Mouse (Mus musculus): Measurements from ENCODE around the gene Entpd5. TPM values are rescaled to one million over a fixed set of nuclear protein-coding genes. Genes with fewer than 3 reads are reported as not detected.
"Not testable (repeated sequence)": the region's sequence is repeated elsewhere in the genome, so short reads cannot be mapped to it uniquely, and the experiment has no call there.

The Entpd5 gene
- polyA plus RNA-seq, 1 experiment from 2014 or later = 20.1 TPM

DNA sequence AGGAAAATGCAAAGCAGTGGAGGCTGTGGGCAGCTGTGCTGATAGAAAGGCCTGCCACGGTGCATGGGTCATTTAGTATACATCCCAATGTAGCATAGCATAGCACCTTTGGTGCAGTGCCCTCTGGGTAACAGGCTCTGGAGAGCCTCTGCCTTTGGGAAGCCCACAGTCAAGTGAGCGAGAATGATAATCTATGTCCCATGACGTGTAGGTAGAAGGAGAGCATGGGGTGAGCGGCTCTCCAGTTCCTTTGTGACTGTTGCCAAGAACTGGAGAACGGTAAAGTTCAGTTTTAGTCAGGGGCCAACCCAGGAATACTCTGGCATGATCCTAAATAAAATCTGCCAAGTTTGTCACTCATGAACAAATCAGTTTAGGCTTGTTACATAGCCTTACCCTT lies 37.2 kb downstream of the Entpd5 start:
- Histone ChIP-seq H3K9ac (ENCODE audit: low read depth, low read length) (no peak overlapping the region), H3K27me3 (replicated peaks; ENCODE audit: control insufficient read depth, insufficient read depth, low read length) (no peaks in the 10 kb centered on the region), H3K4me2 (ENCODE audit: low read depth, low read length) (no peak overlapping the region), H3K9me3 (ENCODE audit: control insufficient read depth, low read length) (no peaks in the 10 kb centered on the region), H3K4me3 (ENCODE audit: low read depth, low read length) (no peak overlapping the region), H3K36me3 (ENCODE audit: control insufficient read depth, insufficient read depth, low read length) (peaks cover 83% of the 10 kb centered on the region), H3K4me1 (ENCODE audit: control insufficient read depth, insufficient read depth, low read length) (no peaks in the 10 kb centered on the region), H3K27ac (replicated peaks; ENCODE audit: low read depth, low read length) (no peak overlapping the region)
- WGBS = 95% methylated on average over 5 of the region's 5 CpGs
- DNase-seq (ENCODE audit: low spot score) (no peak), ATAC-seq (ENCODE audit: low read depth) (no peak)

DNA sequence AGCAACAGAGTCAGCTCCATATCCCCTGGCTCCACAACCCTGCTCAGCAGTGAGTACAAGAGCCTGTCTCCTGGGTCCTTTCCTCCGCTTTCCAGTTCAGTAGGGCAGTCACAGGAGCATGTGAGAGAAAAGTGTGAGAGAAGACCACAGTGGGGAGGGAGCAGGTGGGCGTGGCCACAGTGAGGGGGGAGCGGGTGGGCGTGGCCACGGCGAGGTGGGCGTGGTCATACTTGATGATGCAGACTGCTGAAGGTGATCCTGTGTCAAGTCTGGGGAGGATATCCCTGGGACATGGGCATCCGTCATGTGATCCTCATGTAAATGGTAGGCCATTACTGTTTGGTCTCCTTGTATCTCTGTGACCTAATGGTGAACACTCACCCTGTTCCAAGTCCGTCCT lies 41.9 kb downstream of the Entpd5 start:
- no peaks in the 10 kb centered on the region for H3K9me3 ChIP-seq (ENCODE audit: control insufficient read depth, low read length)
- no peaks in the 10 kb centered on the region for H3K27me3 ChIP-seq (replicated peaks; ENCODE audit: control insufficient read depth, insufficient read depth, low read length)
- peaks cover 7% of the 10 kb centered on the region for H3K4me1 ChIP-seq (ENCODE audit: control insufficient read depth, insufficient read depth, low read length)
- no peak overlapping the region for H3K4me2 ChIP-seq (ENCODE audit: low read depth, low read length)
- H3K36me3 ChIP-seq (ENCODE audit: control insufficient read depth, insufficient read depth, low read length) = peaks cover 51% of the 10 kb centered on the region
- H3K9ac ChIP-seq (ENCODE audit: low read depth, low read length) = no peak overlapping the region
- no peak for ATAC-seq (ENCODE audit: low read depth)
- H3K4me3 ChIP-seq (ENCODE audit: low read depth, low read length) = no peak overlapping the region
- no peak for DNase-seq (ENCODE audit: low spot score)
- 66% methylated on average over 9 of the region's 9 CpGs for WGBS
- H3K27ac ChIP-seq (replicated peaks; ENCODE audit: low read depth, low read length) = no peak overlapping the region

DNA sequence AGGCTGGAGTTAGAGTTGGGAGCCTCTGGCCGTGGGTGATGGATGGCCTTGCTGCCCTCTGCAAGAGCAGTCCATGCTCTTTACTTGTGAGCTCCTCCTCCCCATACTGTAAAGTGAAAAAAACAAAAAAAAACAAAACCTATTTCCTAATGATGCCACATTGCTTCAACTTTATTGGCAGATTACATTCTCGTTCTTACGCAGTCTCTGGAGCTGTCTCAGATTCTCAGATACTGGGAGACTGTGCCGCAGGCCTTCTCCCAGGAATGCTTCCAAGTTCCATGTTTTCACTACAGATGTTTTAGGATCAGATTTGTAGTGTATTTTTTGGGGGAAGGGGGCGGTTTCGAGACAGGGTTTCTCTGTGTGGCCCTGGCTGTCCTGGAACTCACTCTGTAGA lies 43.7 kb downstream of the Entpd5 start:
- Histone ChIP-seq H3K27me3 (replicated peaks; ENCODE audit: control insufficient read depth, insufficient read depth, low read length) (no peaks in the 10 kb centered on the region), H3K9me3 (ENCODE audit: control insufficient read depth, low read length) (no peaks in the 10 kb centered on the region), H3K4me3 (ENCODE audit: low read depth, low read length) (no peak overlapping the region), H3K4me1 (ENCODE audit: control insufficient read depth, insufficient read depth, low read length) (peaks cover 10% of the 10 kb centered on the region), H3K36me3 (ENCODE audit: control insufficient read depth, insufficient read depth, low read length) (peaks cover 32% of the 10 kb centered on the region), H3K9ac (ENCODE audit: low read depth, low read length) (no peak overlapping the region), H3K4me2 (ENCODE audit: low read depth, low read length) (no peak overlapping the region), H3K27ac (replicated peaks; ENCODE audit: low read depth, low read length) (no peak overlapping the region)
- WGBS = 93% methylated on average over 6 of the region's 6 CpGs
- DNase-seq (ENCODE audit: low spot score) (no peak), ATAC-seq (ENCODE audit: low read depth) (no peak)

DNA sequence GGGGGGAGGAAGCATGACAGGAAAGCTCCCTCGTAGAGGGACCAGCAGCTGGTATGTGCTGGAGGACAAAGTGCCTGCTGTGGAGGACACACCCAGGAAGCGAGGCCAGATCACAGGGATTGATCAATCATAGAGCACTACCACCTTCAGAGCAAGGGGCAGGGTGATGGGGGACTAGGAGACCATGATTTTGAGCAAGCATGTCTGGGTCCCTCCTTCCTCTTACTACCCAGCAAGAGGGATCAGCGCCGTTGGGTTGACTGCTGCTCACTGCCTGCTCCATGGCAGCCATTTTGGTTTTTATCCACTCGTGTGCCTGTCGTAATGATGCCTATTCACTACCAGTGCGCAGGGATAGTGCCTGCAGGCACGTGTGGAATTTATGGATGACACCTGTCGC lies 44.5 kb downstream of the Entpd5 start:
- Histone ChIP-seq H3K9ac (ENCODE audit: low read depth, low read length) (no peak overlapping the region), H3K27ac (replicated peaks; ENCODE audit: low read depth, low read length) (no peak overlapping the region), H3K4me2 (ENCODE audit: low read depth, low read length) (no peak overlapping the region), H3K36me3 (ENCODE audit: control insufficient read depth, insufficient read depth, low read length) (peaks cover 24% of the 10 kb centered on the region), H3K4me1 (ENCODE audit: control insufficient read depth, insufficient read depth, low read length) (peaks cover 10% of the 10 kb centered on the region), H3K4me3 (ENCODE audit: low read depth, low read length) (no peak overlapping the region), H3K9me3 (ENCODE audit: control insufficient read depth, low read length) (no peaks in the 10 kb centered on the region), H3K27me3 (replicated peaks; ENCODE audit: control insufficient read depth, insufficient read depth, low read length) (no peaks in the 10 kb centered on the region)
- DNase-seq (ENCODE audit: low spot score) (no peak), ATAC-seq (ENCODE audit: low read depth) (no peak)
- 85% methylated on average over 9 of the region's 9 CpGs for WGBS

DNA sequence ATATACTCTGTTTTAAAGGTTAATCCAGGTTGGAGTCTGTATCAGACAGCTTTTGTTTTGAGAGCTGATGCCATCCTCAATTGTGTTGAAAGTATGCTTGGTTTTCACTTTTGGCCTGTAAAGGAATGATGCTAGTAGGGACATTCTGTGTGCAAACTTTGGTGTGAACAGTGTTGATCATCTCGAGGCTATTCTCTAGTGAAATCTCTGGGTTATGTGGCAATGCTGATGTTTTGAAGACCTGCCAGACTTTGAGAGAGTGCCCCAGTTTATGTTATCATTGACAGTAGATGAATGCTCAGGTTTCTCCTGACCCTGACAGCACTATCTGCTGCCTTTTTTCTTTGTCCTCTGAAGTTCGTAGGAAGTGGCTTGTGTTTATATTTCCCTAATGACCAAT lies 46.0 kb downstream of the Entpd5 start:
- WGBS = 63% methylated on average over 2 of the region's 2 CpGs

DNA sequence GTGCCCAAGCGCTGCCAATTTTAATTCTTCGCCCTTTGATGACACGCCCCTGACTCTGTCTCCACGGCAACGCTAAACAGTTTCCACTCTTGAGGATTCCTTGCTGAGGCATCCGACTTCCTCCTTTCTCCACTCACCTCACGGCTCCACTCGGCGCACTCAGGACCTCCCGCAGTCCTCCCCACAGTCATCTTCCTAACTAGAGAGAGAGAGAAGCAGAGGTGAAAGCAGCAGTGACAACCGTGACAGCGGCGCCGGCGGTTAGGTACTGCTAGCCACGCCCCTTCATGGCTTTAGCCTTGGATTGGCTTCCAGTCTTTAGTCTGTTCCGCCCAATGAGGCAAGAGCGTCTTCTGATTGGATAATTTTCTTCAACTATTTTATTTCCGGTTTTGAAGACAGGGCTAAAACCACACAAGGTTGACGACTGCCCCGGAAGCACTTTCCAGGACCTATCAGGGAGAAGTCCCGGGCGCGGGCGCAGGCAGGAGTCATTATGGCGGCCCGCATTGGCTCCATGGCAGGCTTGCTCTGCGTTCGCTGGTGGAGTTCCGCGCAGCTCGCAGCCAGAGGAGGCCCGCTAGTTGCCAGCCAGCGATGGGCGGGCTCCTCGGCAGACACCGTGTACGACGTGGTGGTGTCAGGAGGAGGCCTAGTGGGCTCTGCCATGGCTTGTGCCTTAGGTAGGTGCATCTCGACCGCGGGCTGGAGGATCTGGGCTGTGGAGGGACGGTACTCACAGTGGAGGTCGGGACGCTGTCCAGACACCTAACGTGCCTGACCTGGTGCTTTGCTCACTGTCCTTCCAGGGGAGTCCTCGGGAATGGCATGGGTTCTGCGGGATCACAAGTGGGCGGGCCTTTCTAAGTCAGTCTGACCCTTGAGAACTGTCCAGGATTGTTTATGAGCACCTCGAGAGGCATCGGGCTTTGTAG lies 47.0 kb downstream of the Entpd5 start, which contains the start of the genes Coq6 and Fam161b:
TSS of gene Coq6 (plus strand) at position 103 of the 935 bp plus-strand sequence.
TSS of gene Fam161b (minus strand) at position 279 of the 935 bp plus-strand sequence.
- Histone ChIP-seq H3K9me3 (ENCODE audit: control insufficient read depth, low read length) (no peaks in the 10 kb centered on the region), H3K9ac (ENCODE audit: low read depth, low read length) (peak within 1 kb of the TSS; percentile 75), H3K4me3 (ENCODE audit: low read depth, low read length) (peak within 1 kb of the TSS; percentile 69), H3K36me3 (ENCODE audit: control insufficient read depth, insufficient read depth, low read length) (peaks cover under 1% of the 10 kb centered on the region; the same call in 1 of the 2 replicates), H3K4me2 (ENCODE audit: low read depth, low read length) (peak within 1 kb of the TSS; percentile 67), H3K4me1 (ENCODE audit: control insufficient read depth, insufficient read depth, low read length) (peaks cover 10% of the 10 kb centered on the region), H3K27me3 (replicated peaks; ENCODE audit: control insufficient read depth, insufficient read depth, low read length) (no peaks in the 10 kb centered on the region), H3K27ac (replicated peaks; ENCODE audit: low read depth, low read length) (peak within 1 kb of the TSS; percentile 6; the same call in 1 of the 2 replicates)
- peak; percentile 99 for DNase-seq (ENCODE audit: low spot score)
- under 1% methylated on average over 49 of the region's 51 CpGs for WGBS
- ATAC-seq (ENCODE audit: low read depth) = peak; percentile 99

More for the DNA sequence above, 46.0 kb downstream of the Entpd5 start:
- H3K4me3 ChIP-seq (ENCODE audit: low read depth, low read length) = peak overlapping the region; percentile 69
- H3K4me1 ChIP-seq (ENCODE audit: control insufficient read depth, insufficient read depth, low read length) = peaks cover 10% of the 10 kb centered on the region
- peak overlapping the region; percentile 67 for H3K4me2 ChIP-seq (ENCODE audit: low read depth, low read length)
- no peak overlapping the region for H3K9ac ChIP-seq (ENCODE audit: low read depth, low read length)
- H3K27me3 ChIP-seq (replicated peaks; ENCODE audit: control insufficient read depth, insufficient read depth, low read length) = no peaks in the 10 kb centered on the region
- ATAC-seq (ENCODE audit: low read depth) = no peak
- H3K27ac ChIP-seq (replicated peaks; ENCODE audit: low read depth, low read length) = no peak overlapping the region
- no peaks in the 10 kb centered on the region for H3K9me3 ChIP-seq (ENCODE audit: control insufficient read depth, low read length)
- no peak for DNase-seq (ENCODE audit: low spot score)
- peaks cover 10% of the 10 kb centered on the region for H3K36me3 ChIP-seq (ENCODE audit: control insufficient read depth, insufficient read depth, low read length)

DNA sequence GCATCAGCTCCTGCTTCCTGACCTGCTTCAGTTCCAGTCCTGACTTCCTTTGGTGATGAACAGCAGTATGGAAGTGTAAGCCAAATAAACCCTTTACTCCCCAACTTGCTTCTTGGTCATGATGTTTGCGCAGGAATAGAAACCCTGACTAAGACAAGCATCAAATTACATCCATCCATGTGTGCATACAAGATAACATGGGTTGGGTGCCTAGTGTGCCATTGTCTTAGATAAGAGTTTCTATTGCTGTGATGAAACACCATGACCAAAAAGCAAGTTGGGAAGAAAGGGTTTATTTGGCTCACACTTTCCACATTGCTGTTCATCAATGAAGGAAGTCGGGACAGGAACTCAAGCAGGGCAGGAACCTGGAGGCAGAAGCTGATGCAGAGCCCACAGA lies 50.1 kb downstream of the Entpd5 start:
- H3K27ac ChIP-seq (replicated peaks; ENCODE audit: low read depth, low read length); H3K27me3 ChIP-seq (replicated peaks; ENCODE audit: control insufficient read depth, insufficient read depth, low read length); H3K4me2 ChIP-seq (ENCODE audit: low read depth, low read length); ATAC-seq (ENCODE audit: low read depth); H3K9me3 ChIP-seq (ENCODE audit: control insufficient read depth, low read length); DNase-seq (ENCODE audit: low spot score); H3K4me3 ChIP-seq (ENCODE audit: low read depth, low read length); H3K9ac ChIP-seq (ENCODE audit: low read depth, low read length): not testable (repeated sequence)
- Histone ChIP-seq H3K4me1 (ENCODE audit: control insufficient read depth, insufficient read depth, low read length) (peaks cover 10% of the 10 kb centered on the region), H3K36me3 (ENCODE audit: control insufficient read depth, insufficient read depth, low read length) (peaks cover 16% of the 10 kb centered on the region; the same call in 1 of the 2 replicates)
- 86% methylated on average over 2 of the region's 2 CpGs for WGBS

DNA sequence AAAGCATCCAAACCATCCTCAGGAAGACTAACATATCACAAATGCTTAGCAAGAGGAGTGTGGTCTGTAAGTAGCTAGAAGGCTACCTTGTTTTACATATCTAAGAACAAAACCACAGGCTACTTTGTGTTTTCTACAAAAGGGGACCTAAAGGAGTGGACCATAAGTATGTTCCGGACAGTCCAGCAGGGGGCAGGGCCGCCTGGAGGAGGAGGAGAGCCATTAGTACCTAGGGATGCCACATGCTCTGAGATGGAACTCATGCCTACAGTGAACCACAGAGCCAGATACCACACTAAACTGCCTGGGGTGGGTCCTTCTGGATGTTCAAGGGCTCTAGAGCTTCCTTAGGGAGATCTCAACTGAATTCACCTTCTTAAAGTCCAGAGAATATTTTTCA lies 61.6 kb downstream of the Entpd5 start:
- DNase-seq (ENCODE audit: low spot score) = peak; percentile 12
- whole genome bisulfite sequencing = 46% methylated on average over 2 of the region's 2 CpGs
- Histone ChIP-seq H3K4me1 (ENCODE audit: control insufficient read depth, insufficient read depth, low read length) (no peaks in the 10 kb centered on the region), H3K9me3 (ENCODE audit: control insufficient read depth, low read length) (no peaks in the 10 kb centered on the region), H3K36me3 (ENCODE audit: control insufficient read depth, insufficient read depth, low read length) (peaks cover 35% of the 10 kb centered on the region), H3K27me3 (replicated peaks; ENCODE audit: control insufficient read depth, insufficient read depth, low read length) (no peaks in the 10 kb centered on the region), H3K4me2 (ENCODE audit: low read depth, low read length) (no peak overlapping the region), H3K4me3 (ENCODE audit: low read depth, low read length) (no peak overlapping the region), H3K9ac (ENCODE audit: low read depth, low read length) (no peak overlapping the region), H3K27ac (replicated peaks; ENCODE audit: low read depth, low read length) (no peak overlapping the region)
- no peak for ATAC-seq (ENCODE audit: low read depth)
